Mouse (Mus musculus) forebrain, embryonic 16.5 days (tissue): ENCODE results near the gene G3bp2. TPM values are rescaled to one million over a fixed set of nuclear protein-coding genes. Genes with fewer than 3 reads are reported as not detected.

Experiments used
- ATAC-seq: fragments of 200-750 bp; cut with Nextera tagmentation; 2 replicates; pipeline ENCODE4 v1.8.0; 2017; ENCODE audit warnings: mild to moderate bottlenecking, moderate library complexity
- H3K27ac ChIP-seq: fragments of 300-500 bp; sonication (generic); 2 replicates; pipeline ENCODE4 v1.5.1; 2014; ENCODE audit warnings: low read length, control low read depth
- H3K27me3 ChIP-seq: fragments of 300-500 bp; sonication (generic); replicated peaks from 2 replicates; pipeline ENCODE4 v1.6.1; 2014; ENCODE audit warnings: low read length; ENCODE audit not compliant: control insufficient read depth, insufficient read depth
- H3K36me3 ChIP-seq: fragments of 300-500 bp; sonication (generic); 2 replicates; pipeline ENCODE4 v1.6.1; 2014; ENCODE audit not compliant: control insufficient read depth, insufficient read depth
- H3K4me1 ChIP-seq: fragments of 300-500 bp; sonication (generic); replicated peaks from 2 replicates; pipeline ENCODE4 v1.6.1; 2014; ENCODE audit warnings: low read length; ENCODE audit not compliant: control insufficient read depth, insufficient read depth
- H3K4me2 ChIP-seq: fragments of 300-500 bp; sonication (generic); 2 replicates; pipeline ENCODE4 v1.6.1; 2014; ENCODE audit warnings: mild to moderate bottlenecking, low read length, control low read depth
- H3K4me3 ChIP-seq: fragments of 300-500 bp; sonication (generic); replicated peaks from 2 replicates; pipeline ENCODE4 v1.5.1; 2014; ENCODE audit warnings: mild to moderate bottlenecking, low read length, control low read depth
- H3K9ac ChIP-seq: fragments of 300-500 bp; sonication (generic); replicated peaks from 2 replicates; pipeline ENCODE4 v1.6.1; 2014; ENCODE audit warnings: low read depth, low read length, control low read depth
- H3K9me3 ChIP-seq: fragments of 300-500 bp; sonication (generic); 2 replicates; pipeline ENCODE4 v1.6.1; 2016; ENCODE audit warnings: low read length; ENCODE audit not compliant: control insufficient read depth
- WGBS: fragments of 180-500 bp; shearing (Covaris S2); extraction: QIAGEN DNeasy Blood & Tissue Kit; methylation state at CpG from one replicate; pipeline ENCODE4 v1.1.7; 2014; 5-methylcytosine and 5-hydroxymethylcytosine counted together
- polyA plus RNA-seq: library from polyadenylated mRNA; unstranded; fragments of >200 nt; fragmentation: Nextera tagmentation; extraction: Ambion mirVana; gene quantifications from 2 replicates; pipeline ENCODE4 v1.2.1, GENCODE M21; 2015

G3bp2 gene
- polyA plus RNA-seq, 1 experiment from 2014 or later, result 345 TPM

DNA sequence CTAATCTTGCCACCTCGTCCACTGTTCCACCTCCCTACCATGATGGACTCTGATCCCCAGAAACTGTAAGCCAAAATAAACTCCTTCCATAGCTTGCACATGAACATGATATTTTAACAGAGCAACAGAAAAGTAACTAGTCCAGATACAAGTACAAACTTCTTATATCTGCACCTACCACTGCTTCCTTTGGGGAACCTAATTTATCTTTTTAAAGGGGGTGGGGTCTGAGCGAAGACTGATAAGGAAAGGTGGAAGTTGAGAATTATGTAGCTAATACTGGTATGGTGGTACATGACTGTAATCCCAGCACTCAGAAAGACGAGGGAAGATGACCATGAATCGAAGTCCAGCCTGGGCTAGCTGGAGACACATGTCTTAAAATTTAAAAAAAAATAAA is 4.0 kb upstream of the G3bp2 start:
- 96% methylated on average over 4 of the region's 4 CpGs for WGBS
- no peak overlapping the region for H3K27ac ChIP-seq
- ATAC-seq, result no peak
- no peak overlapping the region for H3K9ac ChIP-seq
- H3K4me3 ChIP-seq, result no peak overlapping the region
- H3K4me2 ChIP-seq, result no peak overlapping the region
- no peaks in the 10 kb centered on the region for H3K4me1 ChIP-seq
- no peaks in the 10 kb centered on the region for H3K9me3 ChIP-seq
- H3K27me3 ChIP-seq, result no peaks in the 10 kb centered on the region
- no peaks in the 10 kb centered on the region for H3K36me3 ChIP-seq

DNA sequence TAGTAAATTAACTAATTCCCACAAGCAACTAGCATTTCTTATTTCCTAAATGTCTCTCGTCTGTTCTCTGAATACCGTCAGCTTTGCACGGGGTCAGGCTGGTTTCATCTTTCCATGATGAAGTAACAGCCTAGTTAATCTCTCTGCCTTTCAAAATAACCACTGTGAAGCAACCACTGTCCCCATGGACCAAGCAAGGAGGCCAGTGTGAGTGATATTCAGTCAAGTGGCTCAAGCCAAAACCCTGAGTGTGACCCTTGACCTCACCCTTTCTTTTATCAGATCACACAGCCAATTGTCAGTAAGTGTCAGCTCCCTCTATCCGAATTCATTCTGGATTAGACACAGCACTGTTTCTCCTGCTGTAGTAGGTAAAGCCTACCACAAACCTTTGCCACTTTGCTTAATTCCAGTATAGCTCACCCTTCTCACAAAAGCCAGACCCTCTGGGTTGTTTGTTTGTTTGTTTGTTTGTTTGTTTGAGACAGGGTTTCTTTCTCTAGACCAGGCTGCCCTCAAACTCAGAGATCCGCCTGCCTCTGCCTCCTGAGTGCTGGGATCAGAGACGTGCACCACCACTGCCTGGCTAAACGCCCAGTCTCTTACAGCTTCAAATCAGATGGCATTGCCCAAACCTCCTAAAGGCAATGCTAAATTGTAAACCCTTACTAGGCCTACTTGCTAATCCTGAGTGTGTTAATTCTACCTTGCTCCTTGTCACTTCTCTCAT is 2.5 kb upstream of the G3bp2 start:
- 84% methylated on average over 7 of the region's 7 CpGs for WGBS

DNA sequence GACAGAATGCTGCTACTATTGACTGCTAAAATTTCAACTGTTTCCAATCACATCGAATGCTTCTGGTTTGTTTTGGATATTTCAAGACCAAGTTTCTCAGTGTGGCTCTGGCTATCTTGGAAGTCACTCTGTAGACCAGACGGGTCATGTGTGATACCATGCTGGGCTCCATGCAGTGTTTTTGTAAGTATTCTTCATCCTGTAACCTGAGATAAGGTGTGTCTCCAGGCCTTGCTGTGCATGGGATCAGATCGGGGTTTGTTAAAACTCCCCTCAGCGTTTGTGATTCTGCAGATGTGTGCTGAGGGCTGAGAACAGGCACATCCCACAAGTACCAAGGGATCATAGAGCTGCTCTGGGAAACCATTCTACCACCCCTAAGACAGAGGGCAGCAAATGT is 1.7 kb upstream of the G3bp2 start:
- Histone ChIP-seq H3K4me3 (no peak overlapping the region), H3K9me3 (no peaks in the 10 kb centered on the region), H3K4me1 (peaks cover 20% of the 10 kb centered on the region), H3K36me3 (no peaks in the 10 kb centered on the region), H3K27ac (no peak overlapping the region), H3K4me2 (no peak overlapping the region), H3K9ac (no peak overlapping the region), H3K27me3 (no peaks in the 10 kb centered on the region)
- no peak for ATAC-seq
- WGBS, result 79% methylated on average over 4 of the region's 4 CpGs

More for the DNA sequence above, 2.5 kb upstream of the G3bp2 start:
- no peak overlapping the region for H3K9ac ChIP-seq
- no peaks in the 10 kb centered on the region for H3K27me3 ChIP-seq
- H3K27ac ChIP-seq, result no peak overlapping the region
- H3K4me1 ChIP-seq, result peaks cover 13% of the 10 kb centered on the region
- no peak overlapping the region for H3K4me3 ChIP-seq
- ATAC-seq, result no peak
- no peak overlapping the region for H3K4me2 ChIP-seq
- no peaks in the 10 kb centered on the region for H3K9me3 ChIP-seq
- H3K36me3 ChIP-seq, result no peaks in the 10 kb centered on the region

DNA sequence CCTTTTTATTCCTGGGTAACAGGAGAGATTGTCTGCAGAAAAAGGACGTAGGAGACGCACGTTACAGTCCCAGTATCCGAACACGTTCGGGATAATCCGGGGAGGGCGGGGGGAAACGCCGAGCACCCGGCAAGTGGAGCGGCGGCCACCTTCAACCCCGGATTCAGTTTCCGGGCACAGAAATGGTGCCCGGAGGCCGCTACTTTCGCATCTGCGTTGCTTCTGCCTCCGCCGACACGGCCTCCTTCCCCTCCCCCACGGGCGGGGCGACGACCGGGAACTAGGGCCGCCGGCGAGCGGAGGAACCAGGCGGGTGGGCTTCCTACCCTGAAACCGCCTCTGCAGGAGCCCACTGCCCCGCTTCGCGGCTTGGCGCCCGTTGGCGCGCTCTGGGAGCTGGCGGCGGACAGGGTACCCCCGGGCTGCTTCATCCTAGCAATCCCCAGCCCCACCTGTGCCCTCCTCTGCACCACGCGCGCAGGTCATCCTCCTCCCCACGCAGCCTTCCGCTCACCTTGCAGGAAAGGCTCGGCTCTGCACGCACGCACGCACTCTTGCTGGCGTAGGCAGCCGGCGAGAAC is 608 bp downstream of the G3bp2 start:
- Histone ChIP-seq H3K4me3 (peak overlapping the region; percentile 95), H3K36me3 (no peaks in the 10 kb centered on the region), H3K9ac (peak overlapping the region; percentile 95), H3K9me3 (no peaks in the 10 kb centered on the region), H3K4me2 (peak overlapping the region; percentile 59), H3K27ac (peak overlapping the region; percentile 99), H3K27me3 (no peaks in the 10 kb centered on the region), H3K4me1 (peaks cover 24% of the 10 kb centered on the region)
- ATAC-seq, result peak; percentile 61
- under 1% methylated on average over 55 of the region's 55 CpGs for WGBS

DNA sequence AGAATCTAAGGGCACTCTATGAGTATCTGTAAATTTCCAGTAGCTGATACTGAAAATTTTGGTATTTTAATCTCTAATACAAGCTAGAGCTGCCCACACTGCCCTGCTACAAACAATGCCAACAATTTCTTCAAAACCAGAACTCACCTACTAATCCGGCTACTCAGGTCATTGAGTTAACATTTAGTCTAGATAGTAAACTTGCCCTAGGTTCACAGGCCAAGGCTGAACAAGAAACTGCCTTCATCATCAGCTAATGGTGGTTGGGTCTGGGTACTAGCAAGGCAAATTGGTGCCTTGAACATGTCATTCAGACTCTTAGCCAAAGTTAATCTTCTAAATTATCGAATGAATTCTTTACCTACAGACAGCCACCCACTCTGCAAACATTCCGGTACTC is 2.2 kb downstream of the G3bp2 start:
- Histone ChIP-seq H3K27me3 (no peaks in the 10 kb centered on the region), H3K9me3 (no peaks in the 10 kb centered on the region), H3K4me3 (peak overlapping the region; percentile 95), H3K4me1 (peaks cover 24% of the 10 kb centered on the region), H3K36me3 (no peaks in the 10 kb centered on the region), H3K4me2 (peak overlapping the region; percentile 59), H3K27ac (no peak overlapping the region), H3K9ac (no peak overlapping the region)
- no peak for ATAC-seq
- whole genome bisulfite sequencing, result 60% methylated on average over 3 of the region's 3 CpGs

DNA sequence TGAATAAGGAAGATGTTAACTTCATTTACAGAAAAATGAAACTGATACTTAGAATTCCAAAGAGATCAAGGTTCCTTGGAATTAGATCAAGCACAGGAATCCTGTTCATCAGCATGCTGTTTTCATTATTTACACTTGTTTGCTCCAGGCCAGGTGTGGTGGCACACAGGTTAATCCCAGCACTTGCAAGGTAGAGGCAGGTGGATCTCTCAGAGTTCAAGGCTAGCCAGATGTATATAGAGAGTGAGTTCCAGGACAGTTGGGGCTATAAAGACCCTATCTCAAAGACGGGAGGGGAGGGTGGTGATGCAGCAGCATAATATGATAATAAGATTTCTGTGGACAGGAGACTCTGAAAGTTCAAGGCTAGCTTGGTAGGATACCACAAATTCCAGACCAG is 3.1 kb downstream of the G3bp2 start:
- ATAC-seq, result no peak
- no peaks in the 10 kb centered on the region for H3K9me3 ChIP-seq
- H3K27ac ChIP-seq, result no peak overlapping the region
- no peak overlapping the region for H3K9ac ChIP-seq
- H3K4me2 ChIP-seq, result no peak overlapping the region
- H3K27me3 ChIP-seq, result no peaks in the 10 kb centered on the region
- H3K4me3 ChIP-seq, result no peak overlapping the region
- H3K4me1 ChIP-seq, result peaks cover 24% of the 10 kb centered on the region
- 88% methylated on average over 1 of the region's 1 CpGs for WGBS
- H3K36me3 ChIP-seq, result no peaks in the 10 kb centered on the region

DNA sequence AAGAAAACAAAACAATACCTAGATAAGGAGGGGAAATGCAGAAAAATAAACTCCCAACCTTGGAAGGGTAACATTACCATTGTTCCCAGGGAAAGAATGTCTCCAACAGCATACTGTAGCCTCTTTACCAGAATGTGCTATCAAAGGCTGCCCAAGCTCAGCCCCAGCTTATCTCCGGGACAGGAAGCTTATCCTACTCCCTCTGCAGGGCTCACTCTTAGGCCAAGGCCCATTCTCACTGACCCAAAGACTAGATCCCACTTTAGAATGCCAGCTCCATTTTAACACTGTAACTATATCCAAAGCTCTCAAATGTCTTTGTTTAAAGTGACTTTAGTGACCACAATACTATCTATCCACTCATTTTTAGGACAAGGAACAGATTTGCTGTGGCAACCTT is 4.2 kb downstream of the G3bp2 start:
- 90% methylated on average over 1 of the region's 1 CpGs for WGBS

DNA sequence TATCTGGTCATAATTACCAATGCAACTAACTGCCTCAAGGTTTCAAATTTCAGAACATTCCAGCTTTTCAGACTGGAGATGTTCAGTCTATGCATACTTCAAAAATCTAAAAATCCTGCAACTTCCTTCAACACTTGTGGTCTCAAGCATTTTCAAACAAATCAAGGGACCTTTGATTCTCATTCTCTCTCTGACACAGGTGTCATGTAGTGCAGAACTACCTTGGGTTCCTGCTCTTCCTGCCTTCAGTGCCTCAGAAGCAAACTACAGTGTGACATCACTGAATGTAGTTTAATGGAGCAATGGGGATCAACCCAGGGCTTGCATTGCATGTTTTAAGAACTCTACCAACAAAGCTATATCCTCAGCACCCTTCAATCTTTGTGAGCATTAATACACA is 4.8 kb downstream of the G3bp2 start:
- ATAC-seq, result no peak
- H3K36me3 ChIP-seq, result no peaks in the 10 kb centered on the region
- H3K27me3 ChIP-seq, result no peaks in the 10 kb centered on the region
- H3K9ac ChIP-seq, result no peak overlapping the region
- H3K9me3 ChIP-seq, result no peaks in the 10 kb centered on the region
- no peak overlapping the region for H3K27ac ChIP-seq
- no peak overlapping the region for H3K4me2 ChIP-seq
- no peak overlapping the region for H3K4me3 ChIP-seq
- H3K4me1 ChIP-seq, result peaks cover 24% of the 10 kb centered on the region

More for the DNA sequence above, 4.2 kb downstream of the G3bp2 start:
- H3K9me3 ChIP-seq, result no peaks in the 10 kb centered on the region
- H3K27me3 ChIP-seq, result no peaks in the 10 kb centered on the region
- peaks cover 24% of the 10 kb centered on the region for H3K4me1 ChIP-seq
- H3K4me3 ChIP-seq, result no peak overlapping the region
- no peak overlapping the region for H3K27ac ChIP-seq
- no peak overlapping the region for H3K9ac ChIP-seq
- H3K4me2 ChIP-seq, result no peak overlapping the region
- no peaks in the 10 kb centered on the region for H3K36me3 ChIP-seq
- no peak for ATAC-seq

DNA sequence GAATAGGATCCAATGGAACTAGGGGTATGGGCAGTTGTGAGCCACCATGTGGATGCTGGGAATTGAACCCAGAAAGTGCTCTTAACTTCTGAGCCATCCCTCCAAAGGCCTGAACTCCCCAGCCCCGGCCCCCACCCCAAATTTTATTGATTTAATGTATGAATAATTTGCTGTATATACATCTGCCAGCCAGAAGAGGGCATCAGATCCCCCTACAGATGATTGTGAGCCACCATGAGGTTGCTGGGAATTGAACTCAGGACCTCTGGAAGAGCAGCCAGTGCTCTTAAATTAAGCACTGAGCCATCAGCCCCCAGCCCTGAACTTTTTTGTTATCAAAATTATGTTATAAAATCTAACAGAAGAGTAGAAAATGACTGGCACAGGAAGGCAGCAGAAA is 7.2 kb downstream of the G3bp2 start:
- no peak for ATAC-seq
- 90% methylated on average over 1 of the region's 1 CpGs for WGBS
- Histone ChIP-seq H3K4me2 (no peak overlapping the region), H3K9ac (no peak overlapping the region), H3K27ac (no peak overlapping the region), H3K9me3 (no peaks in the 10 kb centered on the region), H3K36me3 (peaks cover 4% of the 10 kb centered on the region; the same call in 1 of the 2 replicates), H3K4me1 (peaks cover 14% of the 10 kb centered on the region), H3K27me3 (no peaks in the 10 kb centered on the region), H3K4me3 (no peak overlapping the region)
